Mouse (Mus musculus): ENCODE data around the gene Col23a1. TPM values are rescaled to one million over a fixed set of nuclear protein-coding genes. Genes with fewer than 3 reads are reported as not detected.

The Col23a1 gene
- polyA plus RNA-seq, 1 experiment from 2014 or later = 17.5 TPM

DNA sequence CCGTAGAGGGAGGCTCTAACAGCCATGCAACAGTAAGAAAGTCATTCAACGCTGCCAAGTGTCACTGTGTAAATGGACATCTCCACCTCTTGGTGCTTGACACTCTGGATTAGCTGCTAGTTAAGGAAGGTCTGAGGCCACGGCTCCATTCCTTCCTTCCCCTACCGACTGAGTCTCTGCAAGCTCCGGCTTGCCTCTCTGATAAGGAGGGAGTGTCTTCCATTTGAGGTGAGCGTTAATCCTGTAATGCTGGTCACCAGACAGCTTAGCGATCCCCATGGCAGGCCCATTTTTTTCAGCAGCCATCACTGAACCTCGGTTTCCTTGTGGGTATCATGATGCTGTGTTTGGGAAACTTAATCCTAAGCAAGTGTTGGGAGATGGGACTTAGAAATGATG, 140.5 kb downstream of the Col23a1 start:
- no peak for ATAC-seq (replicated peaks; ENCODE audit: insufficient number of reproducible peaks, low FRiP score, low TSS enrichment, low read depth)
- no peak overlapping the region for H3K27ac ChIP-seq (replicated peaks; ENCODE audit: low read depth, low read length)

DNA sequence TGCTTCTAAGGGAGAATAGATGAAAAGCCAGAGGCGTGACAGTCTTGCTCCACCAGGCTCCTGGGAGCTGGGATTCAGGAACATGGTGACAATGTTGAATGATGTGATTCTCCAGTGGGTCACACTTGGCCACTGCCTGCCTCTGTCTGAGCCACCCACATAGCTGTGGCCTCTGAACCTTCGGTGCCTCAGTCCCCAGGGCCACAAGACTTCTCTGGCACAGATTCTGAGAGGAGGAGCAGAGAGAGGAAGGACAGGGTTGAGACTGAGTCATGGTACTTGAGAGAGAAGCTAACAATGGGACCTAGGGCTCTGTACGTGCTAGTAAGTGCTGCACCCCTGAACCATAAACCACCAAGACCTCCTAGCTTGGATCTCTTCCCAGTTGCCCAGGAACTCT, 141.6 kb downstream of the Col23a1 start:
- 88% methylated on average over 3 of the region's 3 CpGs for WGBS
- H3K4me1 ChIP-seq (ENCODE audit: control insufficient read depth, insufficient read depth, low read length) = no peaks in the 10 kb centered on the region; the same call in 1 of the 2 replicates
- ATAC-seq (replicated peaks; ENCODE audit: insufficient number of reproducible peaks, low FRiP score, low TSS enrichment, low read depth) (no peak), DNase-seq (ENCODE audit: low spot score) (no peak)
- no peaks in the 10 kb centered on the region for H3K27me3 ChIP-seq (ENCODE audit: control insufficient read depth, insufficient read depth, low read length)
- no peak overlapping the region for H3K27ac ChIP-seq (replicated peaks; ENCODE audit: low read depth, low read length)
- no peaks in the 10 kb centered on the region for H3K9me3 ChIP-seq (replicated peaks; ENCODE audit: control insufficient read depth, low read length)
- no peak overlapping the region for H3K4me2 ChIP-seq (ENCODE audit: low read depth, low read length)
- H3K9ac ChIP-seq (replicated peaks; ENCODE audit: low read length) = no peak overlapping the region
- H3K4me3 ChIP-seq (ENCODE audit: low read depth, low read length) = no peak overlapping the region
- no peaks in the 10 kb centered on the region for H3K36me3 ChIP-seq (replicated peaks; ENCODE audit: control insufficient read depth, insufficient read depth, low read depth, low read length)

More for the DNA sequence above, 140.5 kb downstream of the Col23a1 start:
- H3K4me2 ChIP-seq (ENCODE audit: low read depth, low read length) = no peak overlapping the region
- H3K9me3 ChIP-seq (replicated peaks; ENCODE audit: control insufficient read depth, low read length) = no peaks in the 10 kb centered on the region
- WGBS = 70% methylated on average over 8 of the region's 8 CpGs
- H3K9ac ChIP-seq (replicated peaks; ENCODE audit: low read length) = no peak overlapping the region
- H3K27me3 ChIP-seq (ENCODE audit: control insufficient read depth, insufficient read depth, low read length) = no peaks in the 10 kb centered on the region
- DNase-seq (ENCODE audit: low spot score) = no peak
- H3K36me3 ChIP-seq (replicated peaks; ENCODE audit: control insufficient read depth, insufficient read depth, low read depth, low read length) = no peaks in the 10 kb centered on the region
- H3K4me3 ChIP-seq (ENCODE audit: low read depth, low read length) = no peak overlapping the region
- no peaks in the 10 kb centered on the region; the same call in 1 of the 2 replicates for H3K4me1 ChIP-seq (ENCODE audit: control insufficient read depth, insufficient read depth, low read length)

DNA sequence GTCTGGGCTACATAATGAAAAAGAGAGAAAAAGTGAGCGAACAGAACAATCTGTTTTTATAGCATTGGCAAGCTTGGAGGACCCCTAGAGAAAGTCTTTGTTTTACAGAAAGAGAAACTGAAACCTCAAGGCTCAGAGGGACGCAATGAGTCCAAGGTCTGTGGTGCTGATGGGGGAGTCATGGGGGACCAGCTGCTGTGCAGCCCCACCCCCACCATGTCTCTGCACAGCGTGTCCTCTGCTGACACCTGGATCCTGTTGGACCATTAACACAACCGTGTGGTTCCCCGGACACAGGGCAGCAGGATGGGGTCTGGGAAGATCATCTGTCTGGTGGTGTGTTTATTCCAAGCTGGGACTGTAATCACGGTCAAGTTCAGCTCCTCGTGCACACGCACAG, 142.2 kb downstream of the Col23a1 start:
- no peak for ATAC-seq (replicated peaks; ENCODE audit: insufficient number of reproducible peaks, low FRiP score, low TSS enrichment, low read depth)
- 66% methylated on average over 8 of the region's 8 CpGs for WGBS
- no peak overlapping the region for H3K27ac ChIP-seq (replicated peaks; ENCODE audit: low read depth, low read length)

DNA sequence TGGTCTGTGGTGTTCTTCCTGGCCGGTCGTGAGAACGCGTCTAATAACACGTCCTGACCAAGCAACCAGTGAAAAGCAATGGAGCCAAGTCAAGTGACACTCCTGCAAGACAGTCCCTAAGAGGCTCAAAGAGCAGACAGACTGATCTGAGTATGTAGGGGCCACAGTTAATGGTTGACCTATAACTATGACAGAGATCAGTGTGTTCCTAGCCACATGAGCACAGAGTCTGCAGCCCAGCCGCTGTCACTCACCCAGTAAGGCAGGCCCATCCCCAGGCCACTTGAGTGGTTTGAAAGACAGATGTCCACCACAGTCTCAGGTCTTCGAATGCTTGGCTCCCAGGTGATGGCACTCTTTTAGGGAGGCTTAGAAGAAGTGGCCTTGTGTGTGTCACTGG, 152.3 kb downstream of the Col23a1 start:
- DNase-seq (ENCODE audit: low spot score) (no peak), ATAC-seq (replicated peaks; ENCODE audit: insufficient number of reproducible peaks, low FRiP score, low TSS enrichment, low read depth) (no peak)
- no peaks in the 10 kb centered on the region for H3K27me3 ChIP-seq (ENCODE audit: control insufficient read depth, insufficient read depth, low read length)
- 0 out of 2 replicates have a peak, but pooled peaks cover 4% of the 10 kb centered on the region for H3K9me3 ChIP-seq (replicated peaks; ENCODE audit: control insufficient read depth, low read length)
- H3K9ac ChIP-seq (replicated peaks; ENCODE audit: low read length) = no peak overlapping the region
- no peak overlapping the region for H3K27ac ChIP-seq (replicated peaks; ENCODE audit: low read depth, low read length)
- 93% methylated on average over 7 of the region's 7 CpGs for WGBS
- H3K4me1 ChIP-seq (ENCODE audit: control insufficient read depth, insufficient read depth, low read length) = no peaks in the 10 kb centered on the region
- no peak overlapping the region for H3K4me3 ChIP-seq (ENCODE audit: low read depth, low read length)
- H3K36me3 ChIP-seq (replicated peaks; ENCODE audit: control insufficient read depth, insufficient read depth, low read depth, low read length) = no peaks in the 10 kb centered on the region
- H3K4me2 ChIP-seq (ENCODE audit: low read depth, low read length) = no peak overlapping the region

More for the DNA sequence above, 142.2 kb downstream of the Col23a1 start:
- no peaks in the 10 kb centered on the region; the same call in 1 of the 2 replicates for H3K4me1 ChIP-seq (ENCODE audit: control insufficient read depth, insufficient read depth, low read length)
- H3K9me3 ChIP-seq (replicated peaks; ENCODE audit: control insufficient read depth, low read length) = no peaks in the 10 kb centered on the region
- no peak overlapping the region for H3K4me3 ChIP-seq (ENCODE audit: low read depth, low read length)
- no peaks in the 10 kb centered on the region for H3K27me3 ChIP-seq (ENCODE audit: control insufficient read depth, insufficient read depth, low read length)
- no peak overlapping the region for H3K4me2 ChIP-seq (ENCODE audit: low read depth, low read length)
- no peak for DNase-seq (ENCODE audit: low spot score)
- no peak overlapping the region for H3K9ac ChIP-seq (replicated peaks; ENCODE audit: low read length)
- H3K36me3 ChIP-seq (replicated peaks; ENCODE audit: control insufficient read depth, insufficient read depth, low read depth, low read length) = no peaks in the 10 kb centered on the region

DNA sequence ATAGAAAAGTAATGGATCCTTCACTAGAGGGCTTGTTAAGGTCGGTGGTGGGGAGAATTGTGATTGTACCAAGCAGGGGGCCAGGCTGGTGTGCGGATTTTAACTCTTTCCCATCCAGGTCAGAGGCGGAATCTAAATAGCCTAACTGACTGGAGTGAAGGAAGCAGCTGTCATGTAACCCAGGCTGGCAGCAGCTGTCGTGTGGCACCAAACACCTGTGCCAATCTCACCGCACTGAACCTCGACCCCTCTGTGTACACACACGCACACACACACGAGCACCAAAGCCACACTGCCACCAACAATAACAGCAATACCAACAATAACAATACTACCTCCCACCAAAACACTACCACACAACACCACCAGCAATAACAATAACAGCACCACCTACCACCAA, 152.9 kb downstream of the Col23a1 start:
- 78% methylated on average over 8 of the region's 8 CpGs for WGBS

DNA sequence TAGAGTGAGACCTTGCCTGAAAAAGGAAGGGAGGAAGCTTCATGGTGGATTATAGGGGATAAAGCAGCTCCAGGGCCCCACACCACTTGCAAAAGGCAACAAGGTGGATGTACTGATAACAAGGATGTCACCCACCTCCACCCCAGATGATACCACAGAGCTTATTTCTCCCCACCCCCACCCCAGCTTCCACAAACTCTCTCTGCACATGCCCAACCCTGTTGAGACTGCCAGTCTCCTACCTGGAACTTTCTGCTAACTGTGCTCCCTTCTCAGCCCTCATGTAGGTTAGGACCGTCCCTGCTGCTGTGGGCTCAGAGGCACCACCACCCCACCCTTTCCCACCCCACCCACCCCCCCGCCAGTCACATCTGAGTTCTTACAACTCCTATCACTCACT, 154.1 kb downstream of the Col23a1 start:
- Histone ChIP-seq H3K27ac (replicated peaks; ENCODE audit: low read depth, low read length) (no peak overlapping the region), H3K27me3 (ENCODE audit: control insufficient read depth, insufficient read depth, low read length) (no peaks in the 10 kb centered on the region), H3K9me3 (replicated peaks; ENCODE audit: control insufficient read depth, low read length) (no peaks in the 10 kb centered on the region), H3K4me3 (ENCODE audit: low read depth, low read length) (no peak overlapping the region), H3K36me3 (replicated peaks; ENCODE audit: control insufficient read depth, insufficient read depth, low read depth, low read length) (no peaks in the 10 kb centered on the region), H3K9ac (replicated peaks; ENCODE audit: low read length) (no peak overlapping the region), H3K4me1 (ENCODE audit: control insufficient read depth, insufficient read depth, low read length) (no peaks in the 10 kb centered on the region; the same call in 1 of the 2 replicates), H3K4me2 (ENCODE audit: low read depth, low read length) (no peak overlapping the region)
- no peak for ATAC-seq (replicated peaks; ENCODE audit: insufficient number of reproducible peaks, low FRiP score, low TSS enrichment, low read depth)
- no peak for DNase-seq (ENCODE audit: low spot score)
- 66% methylated on average over 2 of the region's 2 CpGs for WGBS

More for the DNA sequence above, 152.9 kb downstream of the Col23a1 start:
- Histone ChIP-seq H3K9me3 (replicated peaks; ENCODE audit: control insufficient read depth, low read length) (no peaks in the 10 kb centered on the region), H3K4me3 (ENCODE audit: low read depth, low read length) (no peak overlapping the region), H3K4me1 (ENCODE audit: control insufficient read depth, insufficient read depth, low read length) (no peaks in the 10 kb centered on the region; the same call in 1 of the 2 replicates), H3K27me3 (ENCODE audit: control insufficient read depth, insufficient read depth, low read length) (no peaks in the 10 kb centered on the region), H3K4me2 (ENCODE audit: low read depth, low read length) (no peak overlapping the region), H3K9ac (replicated peaks; ENCODE audit: low read length) (no peak overlapping the region), H3K27ac (replicated peaks; ENCODE audit: low read depth, low read length) (no peak overlapping the region), H3K36me3 (replicated peaks; ENCODE audit: control insufficient read depth, insufficient read depth, low read depth, low read length) (no peaks in the 10 kb centered on the region)
- DNase-seq (ENCODE audit: low spot score) (no peak), ATAC-seq (replicated peaks; ENCODE audit: insufficient number of reproducible peaks, low FRiP score, low TSS enrichment, low read depth) (no peak)

DNA sequence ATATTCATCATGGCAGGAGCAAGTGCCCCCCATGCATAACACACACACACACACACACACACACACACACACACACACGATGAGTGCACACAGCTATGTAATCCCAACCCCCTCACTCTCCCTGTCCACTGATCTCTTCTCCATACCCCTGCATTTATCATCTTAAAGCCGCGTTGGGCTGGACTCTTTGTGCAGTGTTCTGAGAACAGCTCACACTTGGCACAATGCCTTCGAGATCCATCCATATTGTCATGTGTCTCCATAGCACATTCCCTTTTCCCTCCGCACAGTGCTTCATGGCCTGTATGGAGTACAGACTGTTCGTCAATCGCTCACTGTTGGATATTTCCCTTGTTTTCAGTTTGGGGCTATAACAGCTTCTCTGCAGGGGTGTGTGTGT, 154.9 kb downstream of the Col23a1 start:
- Histone ChIP-seq H3K27me3 (ENCODE audit: control insufficient read depth, insufficient read depth, low read length) (no peaks in the 10 kb centered on the region), H3K4me3 (ENCODE audit: low read depth, low read length) (no peak overlapping the region), H3K9ac (replicated peaks; ENCODE audit: low read length) (no peak overlapping the region), H3K4me1 (ENCODE audit: control insufficient read depth, insufficient read depth, low read length) (no peaks in the 10 kb centered on the region; the same call in 1 of the 2 replicates), H3K36me3 (replicated peaks; ENCODE audit: control insufficient read depth, insufficient read depth, low read depth, low read length) (no peaks in the 10 kb centered on the region), H3K27ac (replicated peaks; ENCODE audit: low read depth, low read length) (no peak overlapping the region), H3K4me2 (ENCODE audit: low read depth, low read length) (no peak overlapping the region), H3K9me3 (replicated peaks; ENCODE audit: control insufficient read depth, low read length) (no peaks in the 10 kb centered on the region)
- ATAC-seq (replicated peaks; ENCODE audit: insufficient number of reproducible peaks, low FRiP score, low TSS enrichment, low read depth) (no peak), DNase-seq (ENCODE audit: low spot score) (no peak)
- WGBS = 94% methylated on average over 7 of the region's 7 CpGs

DNA sequence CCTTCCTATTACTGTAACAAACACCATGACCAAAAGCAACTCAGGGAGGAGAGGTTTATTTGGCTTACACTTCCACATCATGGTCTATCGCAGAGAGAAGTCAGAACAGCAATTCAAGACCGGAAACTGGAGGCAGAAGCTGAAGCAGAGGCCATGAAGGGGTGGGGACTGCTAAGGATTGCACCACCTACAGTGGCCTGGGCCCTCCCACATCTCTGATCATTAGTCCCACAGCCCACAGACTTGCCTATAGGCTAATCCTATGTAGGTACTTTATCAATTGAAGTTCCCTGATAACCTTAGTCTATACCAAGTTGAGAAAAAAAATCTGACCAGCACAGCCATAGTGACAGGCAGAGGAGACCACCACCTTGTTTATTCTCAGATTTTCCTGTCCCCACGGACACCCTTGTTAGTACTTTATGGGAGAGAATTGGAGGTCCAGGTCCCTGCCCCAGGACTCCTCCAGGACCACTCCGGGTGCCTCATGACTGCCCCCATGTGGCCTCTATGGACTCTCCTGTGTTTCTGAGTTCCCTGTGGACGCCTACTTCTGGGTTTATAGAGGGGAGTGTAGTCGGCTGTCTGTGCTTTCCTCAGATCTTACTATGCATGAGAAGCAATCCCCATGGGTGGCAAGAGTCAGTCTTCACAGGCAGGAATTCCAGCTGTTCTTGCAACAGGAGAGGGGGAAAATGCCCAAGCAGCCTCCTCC, 157.1 kb downstream of the Col23a1 start:
- Histone ChIP-seq H3K9me3 (replicated peaks; ENCODE audit: control insufficient read depth, low read length) (no peaks in the 10 kb centered on the region), H3K27ac (replicated peaks; ENCODE audit: low read depth, low read length) (no peak overlapping the region)
- no peak for ATAC-seq (replicated peaks; ENCODE audit: insufficient number of reproducible peaks, low FRiP score, low TSS enrichment, low read depth)

More for the DNA sequence above, 157.1 kb downstream of the Col23a1 start:
- no peak overlapping the region for H3K4me3 ChIP-seq (ENCODE audit: low read depth, low read length)
- H3K36me3 ChIP-seq (replicated peaks; ENCODE audit: control insufficient read depth, insufficient read depth, low read depth, low read length) = no peaks in the 10 kb centered on the region
- peak; percentile 75 for DNase-seq (ENCODE audit: low spot score)
- H3K27me3 ChIP-seq (ENCODE audit: control insufficient read depth, insufficient read depth, low read length) = no peaks in the 10 kb centered on the region
- H3K4me2 ChIP-seq (ENCODE audit: low read depth, low read length) = no peak overlapping the region
- WGBS = 36% methylated on average over 6 of the region's 6 CpGs
- no peak overlapping the region for H3K9ac ChIP-seq (replicated peaks; ENCODE audit: low read length)
- H3K4me1 ChIP-seq (ENCODE audit: control insufficient read depth, insufficient read depth, low read length) = no peaks in the 10 kb centered on the region; the same call in 1 of the 2 replicates

Measured in embryonic facial prominence, embryonic 11.5 days (tissue).